Mouse (Mus musculus): ENCODE measurements around the gene Pebp1.

- no peak for TF ChIP-seq CTCF (IDR thresholded peaks at IDR 0.05; ENCODE audit: low read depth, low read length)
- no peak for TF ChIP-seq GATA1 (IDR thresholded peaks at IDR 0.05; ENCODE audit: borderline replicate concordance, low read length)
- TF ChIP-seq POLR2AphosphoS5 (IDR thresholded peaks at IDR 0.05; ENCODE audit: insufficient replicate concordance, low read depth, low read length), result no peak
- no peak for TF ChIP-seq GATA2 (IDR thresholded peaks at IDR 0.05; ENCODE audit: borderline replicate concordance, low read depth, low read length)
These were observed 35.7 kb downstream of the Pebp1 start for GRCm38 (mm10) chr5:117251763-117252162.
